Mouse (Mus musculus): ENCODE results near the gene Akap6.
A peak's percentile ranks its signal among the peaks of the same experiment; 100 is the strongest.

Gene Akap6

DNA sequence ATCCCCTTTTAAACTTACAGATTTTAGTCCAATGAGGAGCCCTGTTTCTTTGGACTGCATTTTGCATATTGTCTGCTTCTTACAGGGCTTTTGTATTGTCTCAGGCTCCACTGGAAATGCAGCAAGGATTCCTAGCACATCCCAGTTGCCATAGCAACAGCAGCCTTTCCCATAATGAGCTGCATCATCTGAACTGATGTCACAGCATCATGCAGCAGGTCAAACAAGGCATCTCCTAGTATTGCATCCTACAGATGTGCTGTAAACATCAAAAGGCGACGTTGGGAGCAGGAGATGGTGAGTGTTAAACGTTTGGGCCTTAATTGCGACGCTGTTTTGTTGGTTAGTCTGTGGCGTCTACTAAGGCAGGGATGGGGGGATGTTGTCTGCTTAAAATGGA lies at the start of gene Akap6:
Gene Akap6 (plus strand): TSS at position 238 of the 400 bp plus-strand sequence.
- DNase-seq = no peak

DNA sequence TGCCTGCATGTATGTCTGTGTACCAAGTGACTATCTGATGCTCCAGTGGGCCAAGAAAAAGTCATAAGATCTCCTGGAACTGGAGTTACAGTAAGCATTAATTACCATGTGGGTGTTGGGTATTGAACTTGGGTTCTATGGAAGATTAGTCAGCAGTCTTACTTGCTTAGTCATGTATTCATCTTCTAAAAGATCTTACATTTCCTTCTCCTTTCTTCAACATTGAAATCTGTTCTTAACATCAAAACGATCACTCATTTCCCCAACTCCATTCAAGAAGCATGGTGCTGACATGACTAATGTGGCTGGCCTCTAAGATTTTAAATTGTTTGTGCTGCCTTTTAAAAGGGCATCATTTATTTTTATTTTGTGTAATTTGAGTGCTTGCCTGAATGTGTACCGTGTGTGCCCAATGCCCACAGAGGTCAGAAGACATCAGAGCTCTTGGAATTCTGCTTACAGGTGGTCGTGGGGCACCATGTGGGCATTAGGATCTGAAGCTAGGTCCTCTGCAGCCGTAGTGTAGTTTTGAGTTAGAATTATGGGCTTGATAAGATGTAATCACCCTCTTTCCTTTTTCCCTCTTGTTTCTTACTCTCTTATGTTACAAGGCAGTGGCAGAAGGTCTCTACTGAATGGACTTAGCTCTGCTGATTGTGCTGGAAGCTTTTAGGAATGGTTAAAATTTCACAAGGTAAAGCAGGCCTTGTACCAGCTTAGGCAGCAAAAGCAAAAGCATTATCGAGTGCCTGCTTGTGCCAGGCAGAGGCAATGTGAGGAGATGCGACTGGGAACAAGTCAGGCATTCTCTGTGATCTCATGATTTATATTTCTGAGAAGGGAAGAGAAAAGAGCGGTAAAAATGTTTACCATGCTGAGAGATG lies 36.0 kb upstream of the Akap6 start:
- peak; percentile 24 to 61 for DNase-seq

GRCm38 (mm10) chr12:52664944-52665343 lies 34.2 kb upstream of the Akap6 start:
- no peak for DNase-seq

DNA sequence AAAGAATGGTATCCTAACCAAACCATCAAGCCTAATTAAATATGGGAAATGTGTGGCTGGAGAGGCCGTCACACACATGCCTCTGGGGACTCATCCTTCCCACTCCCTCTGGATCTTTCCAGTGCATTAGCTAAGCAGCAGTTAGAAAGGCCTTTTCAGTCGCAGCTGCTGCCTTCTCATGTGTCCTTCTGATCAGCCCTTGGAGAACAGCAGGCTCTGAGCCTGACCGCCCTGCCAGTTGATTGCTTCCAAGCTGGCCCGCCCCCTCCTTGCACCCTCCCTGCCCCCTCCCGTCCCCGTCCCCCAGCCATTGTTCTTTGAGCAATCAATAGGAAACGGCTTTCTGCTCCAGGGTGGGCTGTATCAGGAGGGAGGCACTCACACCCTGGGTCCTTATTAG lies 27.7 kb upstream of the Akap6 start:
- no peak for DNase-seq

DNA sequence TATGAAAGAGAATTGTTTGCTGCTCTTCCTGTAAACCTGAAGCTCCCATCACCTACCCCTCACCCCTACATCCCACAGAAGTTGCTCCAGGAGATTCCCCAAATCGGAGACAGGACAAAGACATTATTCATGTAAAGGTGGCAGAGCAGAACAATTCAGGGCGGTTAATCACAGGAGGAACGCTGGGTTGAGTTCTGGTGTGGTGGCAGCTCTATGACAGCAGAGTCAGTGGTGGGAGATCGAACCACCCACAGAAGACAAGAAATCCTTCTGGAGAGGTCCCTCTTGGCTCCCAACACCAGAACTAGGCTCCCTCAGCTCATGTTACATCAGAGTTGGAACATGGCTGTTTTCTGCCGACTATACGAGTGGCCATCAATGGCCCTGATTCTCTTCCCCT lies 27.2 kb upstream of the Akap6 start:
- no peak for DNase-seq

- DNase-seq = no peak
Measured at GRCm38 (mm10) chr12:52673361-52673960, 25.7 kb upstream of the Akap6 start.

DNA sequence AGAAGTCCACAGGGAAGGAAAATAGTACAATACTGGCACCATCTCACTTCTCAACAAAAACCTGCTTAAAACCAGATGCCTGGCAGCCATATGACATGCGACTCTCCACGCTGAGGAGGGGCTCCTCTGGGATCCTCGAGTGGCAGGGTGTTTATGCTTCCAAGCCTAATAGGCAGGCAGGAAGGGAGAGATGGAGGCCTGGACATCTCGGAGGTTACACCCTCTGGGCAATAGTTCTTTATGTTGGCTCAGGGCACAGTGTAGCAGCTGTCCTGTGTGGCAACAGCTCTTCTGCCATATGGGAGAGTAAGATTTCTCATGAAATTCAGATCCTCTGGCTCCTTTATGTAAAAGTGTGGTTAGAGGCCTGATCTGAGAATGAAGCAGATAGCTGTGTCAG lies 24.2 kb upstream of the Akap6 start:
- DNase-seq = no peak

GRCm38 (mm10) chr12:52687355-52687754 lies 11.8 kb upstream of the Akap6 start:
- DNase-seq = no peak

DNA sequence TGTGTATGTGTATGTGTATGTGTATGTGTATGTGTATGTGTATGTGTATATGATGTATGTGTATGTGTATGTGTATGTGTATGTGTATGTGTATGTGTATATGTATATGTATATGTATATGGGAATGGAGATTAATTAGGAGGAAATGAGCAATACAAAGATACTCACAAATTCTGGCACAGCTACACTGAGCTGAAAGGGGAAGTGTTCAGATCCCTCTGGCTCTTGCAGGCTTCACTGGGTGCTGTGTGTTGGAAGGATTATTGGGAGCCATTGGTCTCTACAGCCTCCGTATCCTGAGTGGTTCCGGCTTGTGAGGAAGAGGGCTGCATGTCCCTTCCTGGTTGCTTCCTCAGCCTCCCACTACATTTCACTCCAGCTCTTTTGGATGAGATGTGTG lies 10.5 kb upstream of the Akap6 start:
- DNase-seq = no peak

DNA sequence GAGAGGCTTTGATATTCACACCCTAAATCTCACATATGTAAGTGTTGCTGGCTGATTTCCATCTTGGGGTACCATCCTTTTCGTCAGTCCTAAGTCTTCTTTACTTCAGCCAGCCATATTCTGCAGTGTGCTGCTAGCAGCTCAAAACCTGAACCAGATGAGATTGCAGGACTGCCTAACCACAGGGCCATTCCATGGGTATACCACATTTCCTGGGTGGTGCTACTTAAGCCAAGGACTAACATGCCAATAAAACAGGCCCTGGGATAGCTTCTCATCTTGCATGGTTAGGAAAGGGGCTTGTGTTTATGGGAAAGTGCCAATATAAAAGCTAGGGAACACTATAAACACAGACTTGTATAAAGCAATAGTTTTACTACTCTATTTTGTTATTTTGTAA lies 7.6 kb upstream of the Akap6 start:
- no peak for DNase-seq

DNA sequence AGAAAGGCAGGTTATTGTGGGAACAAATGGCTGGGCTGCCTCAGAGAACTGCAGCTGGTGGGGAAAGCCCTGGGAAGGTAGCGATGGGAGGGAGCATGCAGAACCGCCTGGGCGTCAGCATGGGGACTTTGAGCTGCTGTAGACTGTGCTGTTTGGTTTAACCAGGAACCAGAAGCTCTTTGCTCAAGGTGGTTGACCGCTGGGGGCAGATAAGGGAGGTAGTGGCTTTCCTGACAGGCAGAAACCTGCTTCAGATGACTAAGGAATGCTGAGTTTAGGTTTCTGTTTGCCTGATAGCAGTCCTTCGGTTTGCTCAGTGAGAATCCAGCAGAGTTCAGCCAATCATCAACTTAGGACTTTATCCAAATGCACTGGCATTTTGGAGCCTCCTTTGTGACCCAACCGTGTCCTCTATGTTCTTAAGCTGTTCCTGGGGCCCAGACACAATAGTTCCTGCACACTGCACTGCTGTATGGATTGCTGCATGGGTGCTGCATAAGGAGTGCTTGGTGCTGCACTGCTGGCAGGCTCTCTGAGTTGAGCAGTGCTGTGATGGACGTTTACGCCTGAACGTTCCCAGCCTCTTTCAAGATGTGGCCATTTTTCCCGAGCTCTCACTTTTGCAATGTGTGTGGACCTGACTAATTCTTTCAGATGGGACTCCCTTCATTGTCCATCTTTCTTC lies 6.8 kb upstream of the Akap6 start:
- peak; percentile 19 to 25 for DNase-seq

DNA sequence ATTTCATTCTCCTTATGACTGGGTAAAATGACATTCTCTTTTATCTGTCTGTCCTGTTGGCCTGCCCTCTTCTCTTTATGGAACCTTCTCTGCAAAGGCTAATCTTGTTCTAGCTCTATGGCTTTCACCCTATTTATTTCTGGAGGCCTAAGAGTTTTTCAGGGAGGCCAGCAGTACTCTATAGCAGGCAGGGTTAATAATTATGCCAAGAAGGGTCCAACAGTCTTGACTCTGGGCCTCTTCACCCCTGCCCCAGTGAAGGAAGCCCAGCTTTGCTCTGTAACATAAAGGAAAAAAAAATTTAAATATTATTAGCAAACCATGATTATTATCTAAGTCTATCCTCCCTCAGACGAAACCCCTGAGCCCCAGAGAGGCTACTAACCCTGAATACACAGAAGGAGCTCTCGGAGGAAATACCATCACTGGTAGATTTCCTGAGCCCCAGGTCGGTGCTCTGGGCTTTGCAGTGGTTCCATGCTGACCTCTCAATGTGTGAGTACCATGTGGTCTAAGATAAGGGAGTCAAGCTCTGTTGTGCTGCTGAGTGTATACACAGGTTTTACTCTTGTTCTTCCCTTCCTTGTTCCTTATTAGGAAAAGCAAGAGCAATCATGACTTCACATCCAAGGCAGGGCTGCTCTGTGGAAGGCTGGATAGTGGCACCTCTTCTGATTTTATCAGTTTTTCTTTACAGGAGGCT lies 1.6 kb upstream of the Akap6 start:
- DNase-seq = no peak

GRCm38 (mm10) chr12:52698276-52698930 lies 780 bp upstream of the Akap6 start:
- no peak for DNase-seq

GRCm38 (mm10) chr12:52699961-52700696 lies 946 bp downstream of the Akap6 start:
- DNase-seq = no peak

DNA sequence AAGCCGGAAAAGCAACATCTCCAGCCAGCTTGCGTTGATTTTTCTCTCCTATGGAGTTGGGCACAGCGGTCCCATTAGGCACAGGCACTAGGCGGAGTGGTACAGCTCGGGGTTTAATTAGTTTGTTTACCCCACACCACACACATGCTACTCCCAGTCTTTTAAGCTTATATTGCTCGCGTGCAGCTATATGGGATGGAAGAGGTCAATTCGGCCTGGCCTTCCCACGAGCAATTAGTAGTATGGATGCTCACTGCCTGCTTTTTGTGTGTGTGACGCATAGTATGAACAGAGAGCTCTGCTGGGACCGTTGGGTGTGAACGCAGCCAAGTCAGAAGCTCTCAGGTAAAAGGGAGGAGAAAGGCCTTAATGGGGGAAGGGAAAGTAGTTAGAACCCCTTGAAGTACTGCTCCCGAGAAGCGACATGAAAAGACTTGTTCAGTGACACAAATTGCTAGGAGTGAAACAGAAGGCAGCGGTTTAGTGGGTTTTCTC lies 1.6 kb downstream of the Akap6 start:
- DNase-seq = no peak

DNA sequence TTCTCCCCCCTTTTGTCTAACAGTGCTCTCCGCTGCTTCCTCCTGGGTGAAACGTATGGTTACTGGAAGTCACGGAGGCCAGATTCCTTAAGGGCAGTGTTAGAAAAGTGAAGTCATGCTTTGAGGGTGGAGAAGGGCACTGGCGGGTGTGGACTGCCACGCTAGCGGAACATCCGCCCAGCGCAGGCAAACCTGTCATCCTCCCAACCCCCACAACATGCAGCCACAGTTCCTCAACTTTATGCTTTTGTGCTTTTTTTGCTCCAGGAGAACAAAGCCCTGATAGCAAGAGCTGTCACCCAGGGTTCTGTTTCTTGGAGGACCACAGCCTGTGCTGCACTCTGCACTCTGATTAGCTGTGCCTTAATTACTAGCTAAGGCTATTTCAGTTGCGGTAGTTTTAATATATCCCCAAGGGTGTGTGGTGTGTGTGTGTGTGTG lies 2.0 kb downstream of the Akap6 start:
- peak in 1 of 2 experiments; percentile 5 for DNase-seq

- no peak for DNase-seq
Measured at GRCm38 (mm10) chr12:52702368-52702967, 3.3 kb downstream of the Akap6 start.

DNA sequence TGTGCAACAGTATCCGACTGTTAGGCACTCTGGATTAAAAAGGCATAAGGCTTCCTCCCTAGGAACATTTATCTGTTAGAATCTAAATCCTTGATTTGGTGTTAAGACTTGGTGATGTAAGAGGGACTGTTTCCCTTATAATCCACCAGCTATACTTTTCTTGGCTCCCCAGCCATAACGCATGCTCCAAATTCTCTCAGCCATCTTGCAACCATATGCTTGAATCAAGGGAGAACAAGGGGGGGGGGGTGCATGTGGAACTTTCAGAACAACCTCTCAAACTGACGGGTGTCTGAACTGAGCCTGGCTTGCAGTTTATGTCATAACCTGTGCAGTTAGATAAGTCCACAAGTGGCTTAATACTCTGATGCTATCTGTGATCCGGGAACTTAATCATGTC lies 4.9 kb downstream of the Akap6 start:
- DNase-seq = no peak

- DNase-seq = no peak
Measured at GRCm38 (mm10) chr12:52704810-52705209, 5.6 kb downstream of the Akap6 start.

DNA sequence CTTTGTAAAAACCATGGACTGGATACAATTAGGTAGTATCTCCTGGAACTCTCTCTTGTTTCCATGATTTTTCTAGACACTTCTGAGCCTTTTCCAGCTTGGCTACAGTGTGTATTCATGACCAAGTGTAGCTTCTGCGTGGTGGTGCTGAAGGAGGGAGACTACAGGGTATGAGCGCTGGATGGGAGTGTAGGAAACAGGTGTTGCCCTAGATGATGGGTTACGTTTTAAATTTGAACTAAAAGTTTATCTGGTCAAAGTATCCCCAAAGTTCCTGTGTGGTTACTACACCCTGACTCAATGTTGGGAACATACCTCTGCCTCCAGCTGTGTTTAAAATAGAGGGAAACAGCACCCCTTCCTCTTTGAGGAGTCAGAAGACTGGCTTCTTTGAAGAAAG lies 12.2 kb downstream of the Akap6 start:
- no peak for DNase-seq
